Mouse (Mus musculus) lung, adult 18-20 months (tissue): Measurements from ENCODE around the gene Mphosph6.

Experiments used
- DNase-seq, 2 experiments: peaks; one replicate each; pipeline ENCODE4 v3.0.0; 2022; ENCODE audit warnings: mixed read lengths in 2 of 2

The Mphosph6 gene

DNA sequence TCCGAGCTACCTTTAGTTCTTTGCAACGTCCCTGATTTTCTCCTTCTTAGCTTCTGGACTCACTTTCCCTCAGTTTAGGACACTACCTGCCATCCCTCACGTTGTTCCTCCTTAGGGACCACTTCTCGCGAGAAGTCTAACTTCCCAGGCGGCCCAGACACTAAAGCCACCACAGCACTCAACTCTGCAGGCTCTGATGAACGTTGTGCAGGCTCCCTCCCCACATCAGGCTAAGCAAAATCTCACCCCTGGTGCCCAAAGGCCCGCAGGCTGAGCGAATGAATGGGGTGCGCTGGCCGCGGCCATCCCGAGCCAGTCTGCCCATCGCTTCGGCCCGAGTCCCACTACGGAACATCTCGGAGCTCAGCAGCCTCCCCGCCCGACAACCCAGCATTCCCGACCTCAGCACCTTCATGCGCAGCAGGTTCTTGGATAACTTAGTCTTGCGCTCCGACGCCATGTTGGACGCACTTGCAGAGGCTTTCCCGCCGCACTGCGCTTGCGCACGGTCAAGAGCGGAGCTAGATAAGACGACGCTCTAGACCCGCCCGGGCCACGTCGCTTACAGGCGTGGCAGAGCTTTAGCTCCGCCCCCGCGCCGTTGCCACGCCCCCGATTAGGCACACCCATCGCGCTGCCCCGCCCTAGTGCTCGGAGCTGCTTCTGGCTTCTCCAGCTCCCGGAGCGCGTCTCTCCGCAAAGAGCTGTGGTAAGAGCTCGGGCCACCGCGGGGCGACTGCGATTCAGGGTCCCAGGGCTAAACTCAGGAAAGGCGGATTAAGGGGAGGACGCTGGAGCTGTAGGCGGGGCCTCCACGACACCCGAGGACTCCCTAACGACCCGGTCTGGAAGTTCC is at the start of gene Mphosph6:
Gene Mphosph6, minus strand, starts transcription at position 501 of the 856 bp plus-strand sequence.
- DNase-seq: peak; percentile 95 to 97

DNA sequence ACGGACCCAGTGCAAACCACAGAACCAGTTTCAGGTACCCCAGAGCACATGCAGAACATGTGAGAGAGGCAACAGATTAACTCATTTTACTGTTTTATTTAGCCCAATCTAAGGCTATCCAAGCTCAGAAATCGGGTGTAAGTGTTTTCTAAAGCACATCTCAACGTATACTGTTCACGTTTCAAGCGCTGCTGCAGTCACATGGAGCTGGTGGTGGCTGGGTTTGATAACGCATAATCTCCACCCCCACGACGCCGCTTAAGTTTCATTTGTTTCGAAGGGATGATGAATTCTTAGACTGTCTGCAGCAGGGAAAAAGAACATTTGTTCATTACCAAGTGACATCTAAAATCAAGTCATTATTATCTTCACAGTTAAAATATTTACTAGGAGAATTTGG is 48.7 kb upstream of the Mphosph6 start:
- DNase-seq: no peak

GRCm38 (mm10) chr8:117847865-117848264 is 46.1 kb upstream of the Mphosph6 start:
- DNase-seq: no peak

DNA sequence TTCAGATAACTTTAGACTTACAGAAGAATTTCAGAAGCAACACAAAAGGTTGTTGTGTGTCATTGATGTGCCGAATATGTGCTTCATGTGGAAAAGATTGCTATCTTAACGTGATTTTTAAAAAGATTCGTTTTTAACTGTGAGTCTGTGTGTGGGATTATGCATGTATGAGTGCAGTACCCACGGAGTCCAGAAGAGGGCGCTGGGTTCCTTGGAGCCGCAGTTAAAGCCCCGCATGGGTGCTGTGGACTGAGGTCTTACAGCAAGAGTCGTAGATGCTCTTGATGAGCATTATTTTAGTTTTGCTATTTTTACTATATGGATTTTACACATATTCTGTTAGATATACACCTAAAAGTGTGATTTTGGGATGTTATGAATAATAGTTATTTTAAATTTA is 42.0 kb upstream of the Mphosph6 start:
- DNase-seq: no peak

DNA sequence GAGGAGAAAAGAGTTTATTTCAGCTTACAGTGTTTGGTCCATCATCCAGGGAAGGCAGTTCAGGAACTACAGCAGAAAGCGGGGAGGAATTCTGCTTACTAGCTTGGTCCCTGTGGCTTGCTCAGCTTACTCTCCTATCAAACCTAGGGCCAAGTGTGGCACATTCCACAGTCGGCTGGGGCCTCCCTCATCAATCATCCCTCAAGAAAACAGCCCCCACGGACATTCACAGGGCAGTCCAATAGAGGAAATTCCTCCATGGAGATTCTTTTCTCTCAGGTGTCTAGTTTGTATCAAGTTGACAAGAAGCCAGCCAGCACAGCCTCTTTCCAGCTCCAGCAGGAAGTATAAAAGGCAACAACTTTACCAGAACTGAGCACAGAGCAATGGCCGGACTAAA is 11.8 kb upstream of the Mphosph6 start:
- DNase-seq: no peak

DNA sequence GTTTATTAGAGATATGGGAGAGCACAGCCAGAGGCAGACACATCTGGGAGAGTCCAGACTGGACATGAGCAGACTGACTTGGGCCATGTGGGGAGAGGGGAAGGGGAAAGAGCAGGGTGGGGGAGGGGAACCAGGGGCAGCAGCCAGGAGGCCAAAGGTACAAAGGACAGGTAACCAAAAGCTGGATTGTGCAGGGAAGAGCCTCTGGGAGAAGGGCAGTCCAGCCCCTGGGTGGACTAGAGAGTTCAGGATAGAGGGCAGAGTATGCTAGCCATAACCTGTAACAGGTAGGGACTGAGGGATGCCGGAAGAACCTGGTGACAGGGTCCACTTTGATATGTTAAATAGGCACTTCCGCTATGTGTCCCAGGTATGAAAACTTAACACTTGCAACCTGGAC is 8.9 kb upstream of the Mphosph6 start:
- no peak for DNase-seq

GRCm38 (mm10) chr8:117805419-117805818 is 3.7 kb upstream of the Mphosph6 start:
- DNase-seq: peak; percentile 17 to 46

- DNase-seq: peak in 1 of 2 experiments; percentile 18
These were observed 551 bp upstream of the Mphosph6 start for GRCm38 (mm10) chr8:117802299-117802689.

DNA sequence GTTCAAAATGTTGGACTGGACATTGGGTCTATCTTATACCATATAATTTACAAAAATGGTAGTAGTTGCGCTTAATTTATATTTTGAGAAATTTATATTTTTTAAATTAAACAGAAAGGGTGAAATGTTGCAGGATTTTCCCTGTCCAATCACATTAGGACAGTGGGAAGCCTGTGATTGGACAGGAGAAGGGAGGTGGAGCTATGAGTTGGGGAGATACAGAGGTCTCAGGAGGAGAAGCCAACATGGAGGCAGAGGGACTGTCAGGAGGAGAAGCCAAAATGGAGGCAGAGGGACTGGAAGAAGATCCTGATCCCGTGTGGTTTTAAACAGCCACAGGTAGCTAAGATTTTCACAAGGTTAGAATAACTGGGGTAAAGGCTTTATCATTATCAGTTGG is 3.7 kb downstream of the Mphosph6 start:
- no peak for DNase-seq

GRCm38 (mm10) chr8:117796464-117796863 is 5.3 kb downstream of the Mphosph6 start:
- no peak for DNase-seq

DNA sequence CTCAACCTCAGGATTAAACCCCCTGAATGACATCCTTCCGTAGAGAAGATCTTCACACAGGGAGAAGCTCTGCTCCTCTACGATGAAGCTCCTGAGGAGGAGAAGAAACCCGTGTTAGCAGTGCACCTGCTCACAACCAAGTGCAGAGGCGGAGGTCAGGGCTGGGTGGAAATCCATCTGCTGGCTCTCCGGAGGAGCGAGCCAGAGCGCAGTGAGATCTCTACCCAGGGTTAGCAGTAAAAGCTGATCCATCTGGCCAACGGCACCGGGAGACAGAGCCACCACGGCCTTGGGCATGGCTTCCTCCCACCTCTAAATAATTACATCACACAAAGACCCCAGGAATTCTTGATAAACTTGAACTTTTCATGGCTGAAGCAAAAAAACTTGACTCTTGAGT is 7.2 kb downstream of the Mphosph6 start:
- no peak for DNase-seq

DNA sequence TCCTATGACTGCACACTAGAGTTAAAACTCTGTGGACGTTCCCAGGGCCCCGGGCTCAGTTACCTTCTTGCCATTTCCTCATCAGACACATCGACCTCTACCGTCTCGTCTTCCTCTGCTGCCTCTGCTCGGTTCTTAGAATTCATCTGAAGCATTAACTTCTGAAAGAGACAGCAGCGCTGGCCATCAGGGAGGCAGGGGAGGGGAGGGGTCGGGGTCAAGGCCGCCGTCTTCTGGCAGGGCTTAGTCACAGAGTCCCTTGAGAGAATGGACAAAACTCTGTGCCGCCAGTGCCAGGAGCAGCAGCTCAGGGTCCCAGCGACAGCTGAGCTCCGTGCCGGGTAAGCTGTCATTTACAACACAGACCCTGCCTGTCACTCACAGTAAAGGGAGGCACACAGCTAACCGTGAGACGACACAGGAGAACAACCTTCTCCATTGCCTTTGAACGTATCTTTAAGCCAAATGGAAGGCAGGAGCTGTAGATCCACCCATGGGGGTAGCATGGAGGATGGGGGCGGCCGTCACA is 9.1 kb downstream of the Mphosph6 start:
- no peak for DNase-seq

DNA sequence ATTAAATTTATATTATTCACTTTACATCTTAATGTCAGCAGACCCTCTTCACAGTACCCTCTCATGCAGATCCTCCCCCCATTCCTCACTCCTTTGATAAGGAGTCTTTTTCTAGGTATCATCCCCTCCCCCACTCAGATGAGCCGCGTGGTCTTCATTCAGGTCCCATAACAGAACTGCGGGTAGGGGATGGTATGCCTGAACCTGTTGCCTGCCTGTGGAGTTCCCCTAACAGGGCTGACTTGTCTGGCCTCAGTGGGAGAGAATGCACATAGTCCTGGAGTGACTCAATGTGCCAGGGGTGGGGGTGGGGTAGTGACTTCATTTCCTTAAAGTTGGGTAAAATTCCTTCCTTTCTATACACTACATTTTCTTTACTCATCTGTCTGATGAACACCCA is 15.3 kb downstream of the Mphosph6 start:
- DNase-seq: no peak

- DNase-seq: no peak
These were observed 18.7 kb downstream of the Mphosph6 start for GRCm38 (mm10) chr8:117783021-117783420.

- no peak for DNase-seq
These were observed 20.2 kb downstream of the Mphosph6 start for GRCm38 (mm10) chr8:117781375-117782129.

- no peak for DNase-seq
These were observed 22.4 kb downstream of the Mphosph6 start for GRCm38 (mm10) chr8:117779344-117779743.

DNA sequence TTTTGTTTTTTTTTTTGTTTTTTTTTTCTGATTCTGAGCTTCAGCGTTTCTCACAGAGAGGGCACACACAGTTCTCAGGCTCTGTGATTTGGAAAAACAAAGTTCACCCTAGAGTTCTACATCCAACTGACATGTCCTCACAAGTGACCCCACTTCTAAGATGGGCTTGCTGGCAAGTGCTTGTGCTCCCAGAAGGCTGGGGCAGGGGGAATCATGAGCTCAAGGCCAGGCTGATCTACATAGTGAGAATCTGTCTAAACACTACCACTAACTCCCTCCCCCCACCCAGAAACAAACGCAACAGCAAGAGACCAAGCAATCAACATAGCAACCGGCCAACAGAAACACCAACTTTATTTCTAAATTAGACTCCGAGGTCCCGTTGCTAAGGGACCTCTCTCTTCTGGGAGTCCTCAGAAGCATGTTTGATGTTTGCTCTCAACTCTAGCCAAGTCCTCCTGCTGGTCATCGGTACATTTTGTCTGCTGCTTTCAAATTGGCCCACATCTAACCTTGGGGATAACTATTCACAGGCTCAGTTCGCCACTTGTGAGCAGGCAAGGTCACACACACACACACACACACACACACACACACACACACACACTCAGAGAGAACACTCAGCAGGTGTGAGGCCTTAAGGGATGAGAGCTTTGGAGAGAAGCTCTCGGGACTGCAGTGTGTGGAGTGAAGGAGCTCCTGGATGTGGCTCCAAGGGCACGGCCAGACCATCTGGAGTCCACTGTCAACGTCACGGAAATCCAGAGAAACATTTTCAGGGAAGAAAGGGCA is 23.0 kb downstream of the Mphosph6 start:
- no peak for DNase-seq

DNA sequence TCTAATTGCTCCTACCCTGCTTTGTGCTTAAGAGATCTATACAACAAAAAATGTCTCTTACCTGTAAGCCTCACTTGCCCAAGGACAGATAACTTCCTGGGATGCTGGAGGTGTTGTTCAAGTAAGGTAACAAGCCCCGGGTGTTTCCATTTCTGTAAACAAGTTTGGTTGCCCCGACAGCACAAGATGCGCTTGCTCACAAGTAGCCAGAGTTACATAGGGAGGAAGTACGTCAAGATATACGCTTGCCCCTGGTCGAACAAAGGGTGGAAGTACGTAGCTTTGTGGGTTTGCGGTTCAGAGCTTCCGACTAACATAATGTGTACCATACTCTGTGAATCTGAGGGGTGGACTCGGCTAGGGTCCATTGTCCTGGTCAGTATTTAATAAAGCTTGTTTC is 25.7 kb downstream of the Mphosph6 start:
- no peak for DNase-seq

- no peak for DNase-seq
These were observed 26.1 kb downstream of the Mphosph6 start for GRCm38 (mm10) chr8:117775626-117776025.

DNA sequence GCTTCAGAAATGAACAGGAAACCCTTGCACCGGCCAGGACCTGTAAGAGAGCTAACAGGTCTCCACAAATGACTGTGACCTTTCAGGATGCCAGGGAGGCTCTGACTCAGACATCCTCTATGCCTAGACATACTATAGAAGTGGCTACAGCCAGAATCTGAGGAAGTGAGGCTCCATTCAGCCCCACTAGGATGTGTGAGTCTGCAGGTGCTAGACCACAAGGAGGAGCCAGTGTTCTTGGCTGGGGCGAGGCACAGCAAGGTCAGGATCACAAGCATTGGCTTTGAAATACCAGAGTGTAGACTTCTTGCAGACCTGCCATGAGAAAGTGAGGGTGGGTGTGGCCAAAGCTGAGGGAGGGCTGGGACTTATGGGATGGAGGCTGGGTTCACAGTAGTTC is 29.1 kb downstream of the Mphosph6 start:
- no peak for DNase-seq

DNA sequence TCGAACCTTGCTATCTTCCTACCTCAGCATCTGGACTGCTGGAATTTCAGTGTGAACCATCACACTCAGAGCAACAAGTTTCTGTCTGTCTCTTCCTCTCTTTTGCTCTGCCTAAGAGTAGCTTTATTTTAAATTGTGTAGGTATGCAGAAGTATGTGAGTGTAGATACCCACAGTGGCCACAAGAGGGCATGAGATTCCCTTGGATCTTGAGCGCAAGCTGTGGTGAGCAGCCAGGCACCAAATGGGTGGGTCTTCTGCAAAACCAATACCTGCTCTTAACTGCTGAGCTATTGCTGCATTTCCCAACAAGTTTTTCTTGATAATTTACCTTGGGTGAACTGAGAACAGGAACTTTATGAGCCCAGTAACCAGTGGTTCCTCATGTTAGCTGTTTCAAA is 29.6 kb downstream of the Mphosph6 start:
- peak in 1 of 2 experiments; percentile 21 for DNase-seq

- no peak for DNase-seq
These were observed 30.5 kb downstream of the Mphosph6 start for GRCm38 (mm10) chr8:117771115-117771836.
